Mouse (Mus musculus): ENCODE data around the gene 4930590J08Rik.
A peak's percentile ranks its signal among the peaks of the same experiment; 100 is the strongest.
"Not testable (repeated sequence)": the region's sequence is repeated elsewhere in the genome, so short reads cannot be mapped to it uniquely, and the experiment has no call there.

The 4930590J08Rik gene

GRCm38 (mm10) chr6:91902509-91902908, at the start of gene 4930590J08Rik:
Gene 4930590J08Rik (plus strand): TSS chr6:91902809.
- DNase-seq (ENCODE audit: low spot score): not testable (repeated sequence)

- no peak for DNase-seq (ENCODE audit: low spot score)
These were observed 44.3 kb upstream of the 4930590J08Rik start for GRCm38 (mm10) chr6:91858339-91858738.

- no peak for DNase-seq (ENCODE audit: low spot score)
These were observed 39.8 kb upstream of the 4930590J08Rik start for GRCm38 (mm10) chr6:91862848-91863247.

GRCm38 (mm10) chr6:91864595-91864994, 38.0 kb upstream of the 4930590J08Rik start:
- no peak for DNase-seq (ENCODE audit: low spot score)

GRCm38 (mm10) chr6:91865601-91866000, 37.0 kb upstream of the 4930590J08Rik start:
- no peak for DNase-seq (ENCODE audit: low spot score)

GRCm38 (mm10) chr6:91868091-91868490, 34.5 kb upstream of the 4930590J08Rik start:
- DNase-seq (ENCODE audit: low spot score): no peak

GRCm38 (mm10) chr6:91872781-91873180, 29.8 kb upstream of the 4930590J08Rik start:
- DNase-seq (ENCODE audit: low spot score): no peak

GRCm38 (mm10) chr6:91877885-91878651, 24.5 kb upstream of the 4930590J08Rik start, which contains the start of gene Ccdc174:
Gene Ccdc174 (plus strand): TSS chr6:91878053.
- DNase-seq (ENCODE audit: low spot score): peak; percentile 80

- no peak for DNase-seq (ENCODE audit: low spot score)
These were observed 18.8 kb upstream of the 4930590J08Rik start for GRCm38 (mm10) chr6:91883859-91884258.

GRCm38 (mm10) chr6:91889255-91889906, 13.2 kb upstream of the 4930590J08Rik start:
- DNase-seq (ENCODE audit: low spot score): no peak

GRCm38 (mm10) chr6:91890615-91891014, 12.0 kb upstream of the 4930590J08Rik start:
- DNase-seq (ENCODE audit: low spot score): no peak

- DNase-seq (ENCODE audit: low spot score): no peak
These were observed 10.8 kb upstream of the 4930590J08Rik start for GRCm38 (mm10) chr6:91891776-91892175.

GRCm38 (mm10) chr6:91896783-91897182, 5.8 kb upstream of the 4930590J08Rik start:
- DNase-seq (ENCODE audit: low spot score): no peak

- peak; percentile 76 for DNase-seq (ENCODE audit: low spot score)
These were observed 1.1 kb upstream of the 4930590J08Rik start for GRCm38 (mm10) chr6:91901505-91901904.

GRCm38 (mm10) chr6:91914011-91914410, 11.4 kb downstream of the 4930590J08Rik start:
- DNase-seq (ENCODE audit: low spot score): no peak

GRCm38 (mm10) chr6:91917286-91917685, 14.7 kb downstream of the 4930590J08Rik start:
- no peak for DNase-seq (ENCODE audit: low spot score)

- no peak for DNase-seq (ENCODE audit: low spot score)
These were observed 15.1 kb downstream of the 4930590J08Rik start for GRCm38 (mm10) chr6:91917716-91918115.

- no peak for DNase-seq (ENCODE audit: low spot score)
These were observed 28.6 kb downstream of the 4930590J08Rik start for GRCm38 (mm10) chr6:91931231-91931630.

- DNase-seq (ENCODE audit: low spot score): no peak
These were observed 35.9 kb downstream of the 4930590J08Rik start for GRCm38 (mm10) chr6:91938491-91938890.

GRCm38 (mm10) chr6:91948426-91948825, 45.8 kb downstream of the 4930590J08Rik start:
- no peak for DNase-seq (ENCODE audit: low spot score)

- DNase-seq (ENCODE audit: low spot score): not testable (repeated sequence)
These were observed 55.4 kb downstream of the 4930590J08Rik start for GRCm38 (mm10) chr6:91958015-91958414.

GRCm38 (mm10) chr6:91960028-91960811, 57.6 kb downstream of the 4930590J08Rik start:
- no peak for DNase-seq (ENCODE audit: low spot score)
